Mouse (Mus musculus): ENCODE results near the gene Nim1k. TPM values are rescaled to one million over a fixed set of nuclear protein-coding genes. Genes with fewer than 3 reads are reported as not detected.

Nim1k gene
- polyA plus RNA-seq, 2 experiments = 1.3 to 2.2 TPM

- H3K36me3 ChIP-seq (ENCODE audit: control insufficient read depth, insufficient read depth, low read length) = peaks cover 23% of the 10 kb centered on the region
- H3K9me3 ChIP-seq (ENCODE audit: control insufficient read depth, low read length) = no peaks in the 10 kb centered on the region
- H3K4me3 ChIP-seq (replicated peaks; ENCODE audit: low read length) = no peak overlapping the region
- no peaks in the 10 kb centered on the region for H3K27me3 ChIP-seq (ENCODE audit: control insufficient read depth, insufficient read depth, low read length)
- no peak overlapping the region for H3K27ac ChIP-seq (replicated peaks; ENCODE audit: low read depth, low read length)
- H3K4me2 ChIP-seq (replicated peaks; ENCODE audit: low read depth, low read length, severe bottlenecking) = no peak overlapping the region
- H3K9ac ChIP-seq (ENCODE audit: low read depth, low read length, severe bottlenecking) = no peak overlapping the region
- H3K4me1 ChIP-seq (ENCODE audit: control insufficient read depth, insufficient read depth, low read length) = no peaks in the 10 kb centered on the region
- TF ChIP-seq POLR2A (IDR thresholded peaks at IDR 0.05; ENCODE audit: borderline replicate concordance, extremely low read depth, insufficient read depth, insufficient read length) = no peak
- no peak for DNase-seq (ENCODE audit: low spot score)
- no peak for ATAC-seq (ENCODE audit: low FRiP score, low read depth)
- WGBS = 81% methylated on average over 9 of the region's 9 CpGs
Measured at GRCm38 (mm10) chr13:119713821-119714220, 41.9 kb downstream of the Nim1k start.

DNA sequence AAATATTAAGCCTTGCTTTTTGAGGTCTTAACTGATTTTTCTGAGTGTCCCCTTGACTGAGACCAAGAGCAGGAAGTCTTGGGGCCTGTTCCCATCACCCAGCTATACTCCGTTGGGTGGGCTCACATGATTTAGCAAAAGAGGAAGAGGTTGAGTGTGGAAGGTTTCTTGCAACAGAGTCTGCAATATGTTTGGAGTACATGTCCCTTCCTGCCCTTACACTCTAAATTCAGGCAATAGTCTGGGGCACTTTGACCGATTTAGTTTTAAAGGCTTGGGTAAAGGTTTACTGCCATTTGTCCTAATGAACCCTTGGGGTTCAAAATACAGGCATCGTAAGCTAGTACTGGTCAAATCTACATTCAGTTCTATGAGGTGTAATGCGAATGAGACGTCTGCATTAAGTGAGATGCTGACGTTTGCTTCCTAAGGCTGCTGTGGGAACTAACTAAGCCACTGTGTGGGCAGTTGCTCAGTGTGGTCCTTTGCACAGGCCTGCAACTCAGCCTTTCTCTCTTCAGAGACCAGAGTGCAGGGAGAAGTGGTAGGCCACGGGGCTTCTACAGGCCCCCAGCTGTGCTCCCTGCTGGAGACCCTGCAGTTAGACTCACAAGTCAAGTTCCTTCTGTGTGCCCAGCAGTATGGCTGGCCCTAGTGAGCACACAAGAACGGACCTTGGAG, 42.4 kb downstream of the Nim1k start:
- 71% methylated on average over 8 of the region's 8 CpGs for WGBS
- TF ChIP-seq POLR2A (IDR thresholded peaks at IDR 0.05; ENCODE audit: borderline replicate concordance, extremely low read depth, insufficient read depth, insufficient read length) = no peak
- no peak for DNase-seq (ENCODE audit: low spot score)
- no peak overlapping the region for H3K9ac ChIP-seq (ENCODE audit: low read depth, low read length, severe bottlenecking)
- peaks cover 29% of the 10 kb centered on the region for H3K36me3 ChIP-seq (ENCODE audit: control insufficient read depth, insufficient read depth, low read length)
- H3K4me1 ChIP-seq (ENCODE audit: control insufficient read depth, insufficient read depth, low read length) = no peaks in the 10 kb centered on the region
- no peak for ATAC-seq (ENCODE audit: low FRiP score, low read depth)
- H3K4me2 ChIP-seq (replicated peaks; ENCODE audit: low read depth, low read length, severe bottlenecking) = no peak overlapping the region
- no peak overlapping the region for H3K4me3 ChIP-seq (replicated peaks; ENCODE audit: low read length)
- no peaks in the 10 kb centered on the region for H3K27me3 ChIP-seq (ENCODE audit: control insufficient read depth, insufficient read depth, low read length)
- H3K9me3 ChIP-seq (ENCODE audit: control insufficient read depth, low read length) = no peaks in the 10 kb centered on the region
- no peak overlapping the region for H3K27ac ChIP-seq (replicated peaks; ENCODE audit: low read depth, low read length)

GRCm38 (mm10) chr13:119712463-119712862, 43.2 kb downstream of the Nim1k start:
- ATAC-seq (ENCODE audit: low FRiP score, low read depth) (no peak), DNase-seq (ENCODE audit: low spot score) (no peak)
- no peak overlapping the region for H3K27ac ChIP-seq (replicated peaks; ENCODE audit: low read depth, low read length)
- H3K9me3 ChIP-seq (ENCODE audit: control insufficient read depth, low read length) = no peaks in the 10 kb centered on the region
- no peak overlapping the region for H3K4me3 ChIP-seq (replicated peaks; ENCODE audit: low read length)
- H3K9ac ChIP-seq (ENCODE audit: low read depth, low read length, severe bottlenecking) = no peak overlapping the region
- H3K36me3 ChIP-seq (ENCODE audit: control insufficient read depth, insufficient read depth, low read length) = peaks cover 29% of the 10 kb centered on the region
- H3K27me3 ChIP-seq (ENCODE audit: control insufficient read depth, insufficient read depth, low read length) = no peaks in the 10 kb centered on the region
- H3K4me1 ChIP-seq (ENCODE audit: control insufficient read depth, insufficient read depth, low read length) = no peaks in the 10 kb centered on the region
- TF ChIP-seq POLR2A (IDR thresholded peaks at IDR 0.05; ENCODE audit: borderline replicate concordance, extremely low read depth, insufficient read depth, insufficient read length) = no peak
- no peak overlapping the region for H3K4me2 ChIP-seq (replicated peaks; ENCODE audit: low read depth, low read length, severe bottlenecking)
- 91% methylated on average over 11 of the region's 11 CpGs for WGBS

- no peak for ATAC-seq (ENCODE audit: low FRiP score, low read depth)
- DNase-seq (ENCODE audit: low spot score) = no peak
- H3K4me2 ChIP-seq (replicated peaks; ENCODE audit: low read depth, low read length, severe bottlenecking) = no peak overlapping the region
- H3K36me3 ChIP-seq (ENCODE audit: control insufficient read depth, insufficient read depth, low read length) = peaks cover 46% of the 10 kb centered on the region
- H3K9ac ChIP-seq (ENCODE audit: low read depth, low read length, severe bottlenecking) = no peak overlapping the region
- H3K4me1 ChIP-seq (ENCODE audit: control insufficient read depth, insufficient read depth, low read length) = no peaks in the 10 kb centered on the region
- H3K27ac ChIP-seq (replicated peaks; ENCODE audit: low read depth, low read length) = no peak overlapping the region
- H3K27me3 ChIP-seq (ENCODE audit: control insufficient read depth, insufficient read depth, low read length) = no peaks in the 10 kb centered on the region
- no peaks in the 10 kb centered on the region for H3K9me3 ChIP-seq (ENCODE audit: control insufficient read depth, low read length)
- WGBS = 88% methylated on average over 10 of the region's 10 CpGs
- H3K4me3 ChIP-seq (replicated peaks; ENCODE audit: low read length) = no peak overlapping the region
- TF ChIP-seq POLR2A (IDR thresholded peaks at IDR 0.05; ENCODE audit: borderline replicate concordance, extremely low read depth, insufficient read depth, insufficient read length) = no peak
Measured at GRCm38 (mm10) chr13:119710268-119710610, 45.4 kb downstream of the Nim1k start.

DNA sequence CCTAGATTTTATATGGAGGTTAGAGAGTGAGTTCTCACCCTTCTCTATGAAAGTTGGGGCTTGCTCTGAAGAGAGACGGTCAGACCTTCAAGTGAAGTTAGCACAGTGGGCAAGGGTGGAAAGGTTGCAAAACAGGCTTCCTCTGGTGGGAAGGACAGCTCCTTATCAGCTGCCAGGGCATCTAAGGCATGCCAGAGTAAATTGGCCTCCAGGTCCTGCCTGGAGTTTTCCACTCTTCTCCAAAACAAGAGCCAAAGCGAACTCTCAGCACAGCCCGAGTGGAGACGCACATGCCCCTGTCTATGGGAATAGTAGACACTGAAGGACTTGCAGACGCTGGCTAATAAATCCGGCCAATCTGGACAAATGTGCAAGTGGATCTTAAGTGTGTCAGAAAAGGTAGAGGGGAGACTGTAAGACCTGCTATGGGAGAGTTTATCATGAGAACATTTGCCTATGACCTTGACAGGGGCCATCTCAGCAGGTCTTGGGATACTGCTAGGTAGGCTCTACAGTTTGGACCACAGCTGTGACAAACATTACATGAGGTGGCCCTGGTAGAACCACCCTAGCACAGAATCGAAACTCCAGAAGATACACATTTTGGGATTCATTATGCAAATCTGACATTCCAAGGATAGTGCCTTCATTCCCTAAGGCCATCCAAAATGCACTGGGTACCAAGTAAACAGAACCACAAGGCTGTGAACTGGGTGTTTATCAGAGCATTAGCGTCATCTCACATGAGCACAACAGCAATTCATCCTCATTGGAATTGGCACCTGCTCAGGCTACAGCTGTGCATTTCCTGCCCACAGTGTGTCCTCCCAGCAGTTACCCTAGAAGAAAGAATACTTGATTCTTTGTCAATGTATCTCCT, 46.1 kb downstream of the Nim1k start:
- no peak overlapping the region for H3K4me2 ChIP-seq (replicated peaks; ENCODE audit: low read depth, low read length, severe bottlenecking)
- no peaks in the 10 kb centered on the region for H3K4me1 ChIP-seq (ENCODE audit: control insufficient read depth, insufficient read depth, low read length)
- 87% methylated on average over 8 of the region's 8 CpGs for whole genome bisulfite sequencing
- H3K36me3 ChIP-seq (ENCODE audit: control insufficient read depth, insufficient read depth, low read length) = peaks cover 52% of the 10 kb centered on the region
- ATAC-seq (ENCODE audit: low FRiP score, low read depth) = no peak
- DNase-seq (ENCODE audit: low spot score) = no peak
- TF ChIP-seq POLR2A (IDR thresholded peaks at IDR 0.05; ENCODE audit: borderline replicate concordance, extremely low read depth, insufficient read depth, insufficient read length) = no peak
- no peak overlapping the region for H3K9ac ChIP-seq (ENCODE audit: low read depth, low read length, severe bottlenecking)
- H3K27me3 ChIP-seq (ENCODE audit: control insufficient read depth, insufficient read depth, low read length) = no peaks in the 10 kb centered on the region
- H3K9me3 ChIP-seq (ENCODE audit: control insufficient read depth, low read length) = no peaks in the 10 kb centered on the region
- no peak overlapping the region for H3K4me3 ChIP-seq (replicated peaks; ENCODE audit: low read length)
- H3K27ac ChIP-seq (replicated peaks; ENCODE audit: low read depth, low read length) = no peak overlapping the region
